Comparison of ENCODE assay signal across 12 mouse cellular contexts in genomic region chr15:31827219-31827618, GRCm38 (mm10).
DNase-seq lines count a peak whose midpoint lies in the region; ATAC-seq and TF ChIP-seq lines count a peak whose summit lies in the region.
"Had no signal": no experiment of that assay in that cellular context is flagged by ENCODE, and none has a peak within 500 bp of the region (broad histone marks: within the 10 kb centered on the region; RNA-seq: fewer than 3 reads in every experiment).

No protein-coding gene starts in this region.

- no peaks in the 10 kb centered on the region for H3K4me1 ChIP-seq in kidney, embryonic 16.5 days (ENCODE audit: insufficient read depth, low read length)
- no peaks in the 10 kb centered on the region for H3K4me1 ChIP-seq in stomach, postnatal 0 days (replicated peaks; ENCODE audit: control insufficient read depth, insufficient read depth)
- H3K4me1 ChIP-seq: embryonic facial prominence, embryonic 10.5 days; neural tube, embryonic 15.5 days had no signal

- H3K9me3 ChIP-seq in kidney, embryonic 16.5 days (ENCODE audit: low read length) = no peaks in the 10 kb centered on the region
- H3K9me3 ChIP-seq in stomach, postnatal 0 days (ENCODE audit: control insufficient read depth, low read length) = no peaks in the 10 kb centered on the region
- H3K9me3 ChIP-seq: embryonic facial prominence, embryonic 10.5 days; neural tube, embryonic 15.5 days had no signal

- H3K27me3 ChIP-seq in kidney, embryonic 16.5 days (ENCODE audit: insufficient read depth, low read length) = no peaks in the 10 kb centered on the region
- no peaks in the 10 kb centered on the region for H3K27me3 ChIP-seq in stomach, postnatal 0 days (ENCODE audit: control insufficient read depth, insufficient read depth, low read length)
- H3K27me3 ChIP-seq: neural tube, embryonic 15.5 days had no signal

- H3K9ac ChIP-seq in kidney, embryonic 16.5 days (replicated peaks; ENCODE audit: low read length) = no peak overlapping the region
- no peak overlapping the region for H3K9ac ChIP-seq in stomach, postnatal 0 days (ENCODE audit: low read length)
- H3K9ac ChIP-seq: neural tube, embryonic 15.5 days had no signal

- ATAC-seq in kidney, embryonic 16.5 days (ENCODE audit: low FRiP score, low TSS enrichment) = no peak
- ATAC-seq in stomach, postnatal 0 days (ENCODE audit: low FRiP score, low TSS enrichment) = no peak
- ATAC-seq: midbrain, embryonic 16.5 days had no signal

- no peak for TF ChIP-seq EP300 in stomach, postnatal 0 days (optimal IDR thresholded peaks at IDR 0.05)

- H3K27ac ChIP-seq in kidney, embryonic 16.5 days (ENCODE audit: low read length) = no peak overlapping the region
- H3K27ac ChIP-seq in stomach, postnatal 0 days (replicated peaks) = no peak overlapping the region
- H3K27ac ChIP-seq: embryonic facial prominence, embryonic 10.5 days; neural tube, embryonic 15.5 days had no signal

- no peak overlapping the region for H3K4me3 ChIP-seq in kidney, embryonic 16.5 days (ENCODE audit: low read length)
- no peak overlapping the region for H3K4me3 ChIP-seq in stomach, postnatal 0 days (ENCODE audit: low read depth, low read length)
- H3K4me3 ChIP-seq: embryonic facial prominence, embryonic 10.5 days; neural tube, embryonic 15.5 days had no signal

- 93% methylated on average over 6 of the region's 6 CpGs for WGBS in kidney, embryonic 16.5 days
- 82% methylated on average over 6 of the region's 6 CpGs for WGBS in stomach, postnatal 0 days

- H3K36me3 ChIP-seq in kidney, embryonic 16.5 days (ENCODE audit: insufficient read depth, low read length) = no peaks in the 10 kb centered on the region
- H3K36me3 ChIP-seq in stomach, postnatal 0 days (ENCODE audit: control insufficient read depth, insufficient read depth, low read length) = no peaks in the 10 kb centered on the region
- H3K36me3 ChIP-seq: embryonic facial prominence, embryonic 10.5 days; neural tube, embryonic 15.5 days had no signal

- H3K4me2 ChIP-seq in kidney, embryonic 16.5 days (replicated peaks; ENCODE audit: low read depth, low read length) = no peak overlapping the region
- no peak overlapping the region for H3K4me2 ChIP-seq in stomach, postnatal 0 days (replicated peaks; ENCODE audit: low read depth)
- H3K4me2 ChIP-seq: neural tube, embryonic 15.5 days had no signal

- peak; percentile 10 for DNase-seq in adrenal gland, adult 8-10 months
- DNase-seq in adrenal gland, adult 18-20 months (ENCODE audit: low spot score in 2 of 2) = no peak
- peak; percentile 4 for DNase-seq in kidney, adult 11 months
- peak; percentile 40 for DNase-seq in testis, postnatal 10 days (ENCODE audit: low spot score)
- DNase-seq in testis, postnatal 14 days (ENCODE audit: low spot score) = no peak
- DNase-seq in stomach, postnatal 0 days (ENCODE audit: low spot score) = no peak
- no peak for DNase-seq in layer of hippocampus, adult 11-12 months (ENCODE audit: low spot score)
- DNase-seq: gastrocnemius, postnatal 25 days had no signal

- TF ChIP-seq CTCF in stomach, postnatal 0 days (IDR thresholded peaks at IDR 0.05; ENCODE audit: low read depth) = peak; percentile 7; the same call in 1 of the 2 replicates

Comparison
In these comparisons a context has a peak if more than half of its experiments do, and no peak if none do; other contexts are left out.
1. DNase-seq: peak in adrenal gland, adult 8-10 months (single experiment), kidney, adult 11 months (single experiment) and testis, postnatal 10 days (single experiment); none in adrenal gland, adult 18-20 months (0 of 2), testis, postnatal 14 days (single experiment), stomach, postnatal 0 days (single experiment) and layer of hippocampus, adult 11-12 months (single experiment).